ENCODE assay signal across 8 mouse cellular contexts in the genomic region with DNA sequence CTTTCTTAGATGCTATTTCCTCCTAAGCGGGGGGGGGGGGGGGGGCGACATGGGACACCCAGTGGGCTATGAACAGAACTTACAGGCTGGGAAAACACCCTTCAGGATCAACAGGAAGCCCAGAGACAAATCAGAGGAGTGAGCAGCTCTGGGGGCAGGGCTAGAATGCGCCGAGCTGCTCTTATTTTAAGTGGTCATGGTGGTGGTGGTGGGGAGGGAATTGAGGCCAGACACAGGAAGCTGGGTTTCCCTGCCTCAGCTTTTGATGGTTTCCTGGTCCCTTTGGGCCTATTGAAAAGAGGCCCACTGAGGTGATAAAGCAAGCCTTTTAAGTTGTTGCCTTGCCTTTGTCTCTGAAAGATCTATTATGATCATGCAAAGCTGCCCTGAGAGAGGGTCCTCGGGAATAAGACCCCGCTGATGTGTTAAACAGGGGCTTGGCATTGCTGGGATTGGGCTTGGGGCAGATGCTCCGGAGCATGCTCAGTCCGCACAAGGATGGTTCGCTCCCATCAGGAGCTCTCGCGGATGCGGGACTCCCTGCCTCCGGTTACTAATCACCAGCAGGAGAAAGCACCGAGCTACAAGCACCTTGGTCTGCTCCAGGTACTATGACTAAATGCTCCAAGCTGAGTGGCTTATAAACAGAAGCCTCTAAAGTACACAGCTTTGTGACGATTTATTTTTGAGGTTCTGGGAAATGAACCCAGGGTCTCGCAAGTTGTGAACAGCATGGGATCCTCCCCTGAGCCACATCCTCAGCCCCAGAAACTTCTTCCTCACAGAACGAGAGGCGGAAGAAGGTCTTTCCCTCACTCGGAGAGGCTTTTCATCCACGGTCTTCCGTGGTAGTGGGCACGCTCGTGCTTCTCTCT. TPM values are rescaled to one million over a fixed set of nuclear protein-coding genes. Genes with fewer than 3 reads are reported as not detected.
DNase-seq lines count a peak whose midpoint lies in the region; ATAC-seq lines count a peak whose summit lies in the region.
"Had no signal": no experiment of that assay in that cellular context is flagged by ENCODE, and none has a peak within 500 bp of the region (broad histone marks: within the 10 kb centered on the region; RNA-seq: fewer than 3 reads in every experiment).

No protein-coding gene starts in this region.

- DNase-seq in 416B (ENCODE audit: low read depth), result peak; percentile 73
- no peak for DNase-seq in gastrocnemius, postnatal 10 days
- no peak for DNase-seq in cerebellum, adult 8-10 months
- no peak for DNase-seq in B cell, adult 2 months
- DNase-seq: kidney, postnatal 14 days had no signal

- H3K4me1 ChIP-seq in forebrain, embryonic 16.5 days (replicated peaks; ENCODE audit: control insufficient read depth, insufficient read depth, low read length), result no peaks in the 10 kb centered on the region; the same call in 1 of the 2 replicates
- H3K4me1 ChIP-seq in megakaryocyte, embryonic 14.5 days, result peaks cover 57% of the 10 kb centered on the region

- H3K27ac ChIP-seq in forebrain, embryonic 16.5 days (ENCODE audit: low read length), result no peak overlapping the region

- peak; percentile 85 for ATAC-seq in CD4-positive, CD25-positive, alpha-beta regulatory T cell, adult 4 months
- ATAC-seq in forebrain, embryonic 16.5 days, result no peak

- 0 out of 2 replicates have a peak overlapping the region, but pooled peaks have one; percentile 6 for H3K4me2 ChIP-seq in forebrain, embryonic 16.5 days (ENCODE audit: low read length)

- no peak overlapping the region for H3K9ac ChIP-seq in forebrain, embryonic 16.5 days (replicated peaks; ENCODE audit: low read depth, low read length)

- no peaks in the 10 kb centered on the region for H3K27me3 ChIP-seq in forebrain, embryonic 16.5 days (replicated peaks; ENCODE audit: control insufficient read depth, insufficient read depth, low read length)
- peaks cover 77% of the 10 kb centered on the region for H3K27me3 ChIP-seq in megakaryocyte, embryonic 14.5 days (replicated peaks)

- 35% methylated on average over 21 of the region's 23 CpGs for WGBS in forebrain, embryonic 16.5 days

- no peaks in the 10 kb centered on the region for H3K36me3 ChIP-seq in forebrain, embryonic 16.5 days (ENCODE audit: control insufficient read depth, insufficient read depth)
- no peaks in the 10 kb centered on the region for H3K36me3 ChIP-seq in megakaryocyte, embryonic 14.5 days (replicated peaks; ENCODE audit: low read length)

- no peak overlapping the region for H3K4me3 ChIP-seq in forebrain, embryonic 16.5 days (replicated peaks; ENCODE audit: low read length)
- H3K4me3 ChIP-seq in megakaryocyte, embryonic 14.5 days (replicated peaks), result peak overlapping the region; percentile 76

- H3K9me3 ChIP-seq in forebrain, embryonic 16.5 days (ENCODE audit: control insufficient read depth, low read length), result no peaks in the 10 kb centered on the region
- H3K9me3 ChIP-seq in megakaryocyte, embryonic 14.5 days, result no peaks in the 10 kb centered on the region

RNA-seq across cellular contexts. Expression of a gene that starts 46.2 kb away (rescaled TPM):
- polyA plus RNA-seq in CD4-positive, CD25-positive, alpha-beta regulatory T cell, adult 4 months (2017; shearing (Covaris generic)), result 1 to 10 TPM; 4.8 to 6.2 TPM
- 46.7 and 61.4 TPM in 2 replicates for polyA plus RNA-seq in forebrain, embryonic 16.5 days (2015; fragmentation: Nextera tagmentation; extraction: Ambion mirVana)
- 32.9 and 41.2 TPM in 2 replicates for polyA plus RNA-seq in megakaryocyte, embryonic 14.5 days (2012; ENCODE audit: insufficient read depth, low replicate concordance)
- total RNA-seq in gastrocnemius, postnatal 10 days (2021), result 10 to 100 TPM; 27.7 to 31.0 TPM
